Mouse (Mus musculus) MN1 (cell line): ENCODE data around the gene Zdhhc14.

Experiments
- DNase-seq: peaks from one replicate; pipeline ENCODE4 v3.0.0-alpha.2; 2016; ENCODE audit warnings: low spot score

The Zdhhc14 gene

GRCm38 (mm10) chr17:5491801-5492745, at the start of gene Zdhhc14:
Gene Zdhhc14, plus strand, starts transcription at chr17:5492557.
- DNase-seq, result peak; percentile 69

DNA sequence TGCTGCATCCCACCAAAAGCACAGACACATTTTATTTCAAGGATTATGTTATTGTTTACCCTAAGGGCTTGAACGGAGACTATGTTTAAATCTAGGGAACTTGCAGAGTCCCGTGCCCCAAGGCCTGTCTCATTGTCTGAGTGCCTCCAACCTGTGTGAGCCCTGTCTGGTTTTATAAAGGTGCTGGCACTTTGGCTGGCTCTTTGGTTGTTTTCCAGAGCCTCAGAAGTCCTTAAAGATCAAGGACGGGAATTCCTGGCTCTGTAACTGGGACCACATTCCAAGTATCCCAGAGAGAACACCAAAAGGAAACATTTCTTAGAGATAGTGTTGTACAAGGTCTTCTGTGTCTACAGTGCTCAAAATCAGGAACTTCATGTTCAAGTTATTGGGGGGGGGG, 49.1 kb upstream of the Zdhhc14 start:
- DNase-seq, result no peak

DNA sequence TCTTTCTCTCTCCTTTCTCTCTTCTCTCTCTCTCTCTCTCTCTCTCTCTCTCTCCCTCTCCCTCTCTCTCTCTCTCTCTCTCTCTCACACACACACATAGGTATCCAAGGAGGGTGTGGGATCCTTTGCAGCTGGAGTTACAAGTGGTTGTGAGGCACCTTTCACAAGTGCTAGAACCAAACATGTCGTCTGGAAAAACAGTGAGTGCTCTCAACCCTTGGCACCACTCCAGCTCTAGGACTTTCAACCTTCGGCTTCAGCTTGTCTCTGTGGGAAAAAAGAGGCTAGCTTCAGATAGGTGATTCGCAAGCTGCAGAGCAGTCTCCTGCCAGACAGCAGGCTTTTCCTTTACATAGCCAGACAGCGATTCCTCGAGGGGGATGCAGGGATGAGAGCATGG, 48.6 kb upstream of the Zdhhc14 start:
- peak; percentile 20 for DNase-seq

GRCm38 (mm10) chr17:5453657-5454056, 38.7 kb upstream of the Zdhhc14 start:
- no peak for DNase-seq

DNA sequence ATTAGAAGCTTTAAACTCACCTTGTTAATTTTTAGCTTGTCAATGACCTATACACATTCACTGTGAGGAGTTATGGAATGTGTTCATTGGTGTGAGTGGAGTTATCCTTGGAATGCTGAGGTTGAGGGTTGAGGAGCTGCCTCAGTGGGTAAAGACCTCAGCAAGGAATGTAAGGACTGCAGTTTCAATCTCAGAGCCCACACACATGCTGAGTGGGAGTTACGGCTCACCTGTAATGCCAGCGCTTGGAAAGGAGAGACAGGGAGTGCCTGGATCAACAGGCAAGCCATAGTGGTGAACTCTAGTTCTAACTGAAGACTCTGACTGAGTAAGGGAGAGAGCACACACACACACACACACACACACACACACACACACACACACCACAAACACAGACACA, 28.4 kb upstream of the Zdhhc14 start:
- DNase-seq, result no peak

GRCm38 (mm10) chr17:5466736-5467135, 25.6 kb upstream of the Zdhhc14 start:
- no peak for DNase-seq

GRCm38 (mm10) chr17:5467177-5467576, 25.2 kb upstream of the Zdhhc14 start:
- no peak for DNase-seq

DNA sequence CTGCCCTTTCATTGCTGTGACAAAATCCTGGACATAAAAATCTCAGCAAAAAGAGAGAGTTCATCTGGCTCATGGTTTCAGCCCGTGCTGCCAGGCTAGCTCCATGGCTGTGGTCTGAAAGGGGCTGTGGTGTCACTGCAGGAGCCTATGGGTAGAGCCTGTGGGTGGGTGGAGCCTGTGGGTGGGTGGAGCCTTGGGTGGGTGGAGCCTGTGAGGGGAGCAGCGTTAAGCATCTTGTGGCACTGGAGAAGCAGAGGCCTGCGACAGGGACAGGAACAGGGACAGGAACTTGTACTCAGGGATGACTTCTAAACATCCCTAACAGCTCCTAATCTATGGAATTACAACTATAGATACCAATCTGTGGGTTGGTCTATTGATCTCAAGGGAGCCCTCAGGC, 20.1 kb upstream of the Zdhhc14 start:
- DNase-seq, result no peak

DNA sequence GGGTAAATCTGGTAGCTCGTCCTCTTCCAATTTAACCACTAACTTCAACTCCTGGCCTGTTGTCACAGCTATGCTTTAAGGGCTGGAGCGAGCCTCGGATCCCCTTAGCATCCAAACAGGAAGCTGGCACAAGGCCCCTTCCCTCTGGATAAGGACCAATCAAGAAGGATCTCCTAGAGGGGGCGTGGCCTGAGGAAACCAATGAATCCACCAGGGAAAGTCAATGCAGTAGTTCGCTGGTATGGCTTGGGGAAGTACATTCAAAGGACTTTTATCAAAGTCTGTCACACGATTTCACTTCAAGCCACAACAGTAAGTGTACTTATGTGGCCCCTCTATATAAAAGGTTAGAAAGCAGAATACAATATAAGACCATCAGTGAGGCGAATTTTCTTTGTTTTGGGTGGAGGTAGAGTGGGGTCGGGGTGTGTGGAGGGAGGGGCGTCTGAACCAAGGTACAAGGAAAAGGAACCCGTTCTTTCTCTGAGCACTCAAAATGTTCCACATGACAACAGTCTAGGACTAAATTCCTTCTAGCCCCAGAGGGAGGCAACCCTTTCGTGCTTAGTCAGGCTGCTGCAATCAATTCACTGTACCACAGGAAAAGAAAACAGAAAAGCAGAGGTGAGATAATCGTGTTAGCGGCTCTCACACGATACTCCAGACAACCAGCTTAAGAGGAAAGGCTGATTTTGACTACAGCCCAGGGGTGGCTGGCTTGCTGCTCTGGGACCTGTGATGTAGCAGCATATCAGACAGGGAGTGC, 16.2 kb upstream of the Zdhhc14 start:
- DNase-seq, result peak; percentile 81

DNA sequence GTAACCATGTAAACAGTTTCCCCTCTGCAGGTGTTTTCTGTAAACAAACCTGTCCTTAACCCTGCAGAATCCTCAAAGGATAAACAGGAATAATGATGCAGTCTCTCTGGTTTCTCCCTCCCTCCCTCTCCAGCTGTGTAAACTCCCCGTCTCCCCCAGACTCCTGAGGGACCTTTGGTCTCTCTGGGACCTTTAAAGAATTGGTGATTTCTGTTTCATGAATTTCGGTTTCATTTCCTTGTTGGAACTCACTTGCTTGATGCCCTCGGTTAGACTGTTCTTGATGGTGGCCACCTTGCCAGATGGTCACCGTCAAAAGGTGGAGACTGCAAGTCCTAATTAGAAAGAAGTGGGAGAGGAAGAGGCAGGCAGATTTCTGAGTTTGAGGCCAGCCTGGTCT, 8.9 kb upstream of the Zdhhc14 start:
- no peak for DNase-seq

GRCm38 (mm10) chr17:5484663-5485062, 7.7 kb upstream of the Zdhhc14 start:
- no peak for DNase-seq

DNA sequence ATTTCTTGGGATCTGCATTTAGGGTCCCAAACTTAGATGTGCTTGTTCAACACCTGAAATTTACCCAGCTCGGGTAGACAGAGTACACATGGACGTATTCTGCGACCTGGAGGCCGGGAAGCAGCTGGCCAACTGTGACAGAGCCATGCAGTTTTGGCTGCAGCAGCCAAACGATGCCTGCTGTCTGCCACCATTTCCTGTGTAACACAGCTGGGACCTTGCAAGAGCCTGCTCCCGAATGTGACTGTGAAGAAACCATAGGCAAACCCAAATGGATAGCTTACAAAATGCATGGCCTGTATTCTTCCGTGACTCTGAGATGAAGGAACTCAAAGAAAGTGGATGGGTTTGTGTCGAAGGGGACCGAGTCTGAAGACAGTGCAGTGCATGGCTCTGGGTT, 4.2 kb upstream of the Zdhhc14 start:
- DNase-seq, result no peak

DNA sequence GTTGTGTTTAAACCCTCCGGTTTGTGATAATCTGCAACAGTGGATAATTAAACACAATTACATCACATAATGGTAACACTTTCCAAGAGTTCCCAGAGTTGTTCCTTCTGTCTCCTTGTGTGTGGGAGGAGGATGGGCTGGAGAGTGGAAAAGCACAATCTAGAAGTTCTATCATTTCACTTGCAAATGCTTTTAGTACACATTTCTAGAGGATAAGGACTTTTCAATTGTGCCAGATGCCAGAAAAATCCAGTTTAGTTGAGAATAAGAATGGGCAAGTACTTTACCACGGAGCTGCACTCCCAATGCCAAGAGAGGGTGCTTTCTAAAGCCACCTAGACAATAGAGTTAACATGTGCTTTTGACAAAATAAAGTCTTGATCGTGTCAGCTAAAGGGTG, 2.0 kb upstream of the Zdhhc14 start:
- DNase-seq, result no peak

- peak; percentile 75 for DNase-seq
These were observed 1.1 kb upstream of the Zdhhc14 start for GRCm38 (mm10) chr17:5491031-5491800.

DNA sequence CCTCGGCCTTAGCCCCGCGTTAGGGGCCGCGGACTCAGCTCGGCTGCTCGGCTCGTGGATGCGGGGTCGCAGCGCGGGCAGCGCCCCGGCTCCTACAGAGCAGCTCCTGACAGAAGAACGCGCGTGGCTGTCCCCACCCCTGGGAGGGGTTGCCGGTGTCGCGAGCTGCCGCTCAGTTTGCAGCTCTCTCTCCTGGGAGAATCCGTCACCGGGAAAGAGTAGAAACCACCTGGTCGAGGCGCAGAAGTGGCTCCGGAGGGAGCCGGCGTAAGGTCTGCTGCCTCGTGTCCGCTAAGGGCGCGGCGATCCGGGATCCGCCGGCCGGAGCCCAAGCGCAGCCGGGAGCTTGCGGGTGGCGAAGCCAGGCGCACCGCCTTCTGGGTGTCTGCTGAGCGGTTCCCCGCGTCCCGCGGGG, 396 bp downstream of the Zdhhc14 start:
- DNase-seq, result peak; percentile 18

GRCm38 (mm10) chr17:5493161-5493771, 909 bp downstream of the Zdhhc14 start:
- DNase-seq, result no peak

DNA sequence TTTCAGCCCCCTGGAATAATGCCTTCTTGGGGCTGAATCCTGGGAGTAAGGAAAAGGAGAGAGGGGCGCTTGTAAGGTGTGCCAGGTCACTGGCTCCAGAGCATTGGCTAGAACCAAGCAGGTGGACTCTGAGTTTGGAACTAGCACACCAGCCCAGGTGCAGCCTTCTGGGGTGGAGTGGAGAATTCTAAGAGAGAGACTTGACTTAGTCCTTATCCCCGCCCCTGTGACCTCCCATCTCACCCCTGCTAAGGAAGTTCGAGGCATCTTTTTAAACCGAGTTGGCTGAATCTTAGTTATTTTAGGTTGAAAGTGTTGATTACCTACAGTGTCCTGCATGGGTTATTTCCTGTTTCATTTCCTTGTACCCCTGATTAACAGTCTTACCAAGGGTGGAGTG, 1.5 kb downstream of the Zdhhc14 start:
- no peak for DNase-seq

DNA sequence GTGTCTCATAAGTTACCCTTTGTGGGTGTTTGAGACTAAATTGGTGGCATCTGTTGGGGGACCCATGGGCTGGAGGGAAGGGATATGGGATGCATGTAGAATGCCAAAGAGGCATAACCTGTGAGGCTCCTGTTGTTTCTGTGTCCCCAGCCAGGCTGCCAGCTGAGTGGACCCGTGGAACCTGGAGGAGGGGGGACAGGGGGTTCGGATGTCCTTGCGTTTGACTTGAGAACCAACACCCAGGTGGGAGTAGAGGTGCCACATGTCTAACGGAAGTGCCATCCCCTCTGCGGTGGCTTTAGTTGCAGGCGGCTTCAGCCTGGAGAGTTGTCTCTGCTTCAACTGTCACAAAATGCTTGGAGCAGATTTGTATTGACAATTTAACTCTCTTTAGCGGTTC, 2.5 kb downstream of the Zdhhc14 start:
- DNase-seq, result no peak

DNA sequence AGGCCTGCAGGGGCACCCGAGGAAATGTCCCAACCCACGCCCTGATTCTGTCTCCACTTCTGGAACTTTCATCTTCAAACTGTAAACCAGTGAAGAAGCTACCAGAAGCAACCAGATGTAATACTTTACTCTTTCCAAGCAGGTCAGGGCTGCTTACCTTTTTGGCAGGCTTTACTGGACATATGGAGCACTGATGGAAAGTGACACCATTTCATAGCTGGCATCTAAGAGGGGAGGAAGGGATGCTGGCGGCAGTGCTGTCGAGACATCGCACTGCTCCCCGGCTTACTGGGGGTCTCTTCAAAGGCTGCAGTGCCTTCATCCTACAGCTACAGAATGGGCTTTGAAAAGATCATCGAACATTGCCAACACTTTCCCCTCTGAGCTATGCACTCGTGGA, 5.3 kb downstream of the Zdhhc14 start:
- DNase-seq, result no peak

DNA sequence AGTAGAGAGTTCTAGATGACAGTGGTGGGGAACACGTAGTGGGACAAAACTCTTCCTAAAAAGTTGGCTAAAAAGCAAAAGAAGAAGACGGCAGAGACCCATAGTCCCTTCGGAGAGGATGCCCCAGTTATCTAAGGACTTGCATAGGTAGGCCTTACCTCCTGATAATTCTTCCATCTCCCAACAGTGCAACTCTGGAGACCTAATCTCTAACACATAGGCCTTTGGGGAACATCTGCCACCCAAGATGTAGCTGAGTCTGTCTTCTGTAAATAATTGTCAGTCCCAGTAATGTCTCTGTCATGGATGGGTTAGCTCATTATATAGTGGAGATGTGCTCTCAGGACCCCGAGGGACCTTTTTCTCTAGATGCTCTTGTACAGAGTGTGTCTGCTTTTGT, 6.6 kb downstream of the Zdhhc14 start:
- DNase-seq, result no peak

- no peak for DNase-seq
These were observed 11.8 kb downstream of the Zdhhc14 start for GRCm38 (mm10) chr17:5503981-5504760.
